ENCODE assay signal across 28 mouse cellular contexts in the genomic region with DNA sequence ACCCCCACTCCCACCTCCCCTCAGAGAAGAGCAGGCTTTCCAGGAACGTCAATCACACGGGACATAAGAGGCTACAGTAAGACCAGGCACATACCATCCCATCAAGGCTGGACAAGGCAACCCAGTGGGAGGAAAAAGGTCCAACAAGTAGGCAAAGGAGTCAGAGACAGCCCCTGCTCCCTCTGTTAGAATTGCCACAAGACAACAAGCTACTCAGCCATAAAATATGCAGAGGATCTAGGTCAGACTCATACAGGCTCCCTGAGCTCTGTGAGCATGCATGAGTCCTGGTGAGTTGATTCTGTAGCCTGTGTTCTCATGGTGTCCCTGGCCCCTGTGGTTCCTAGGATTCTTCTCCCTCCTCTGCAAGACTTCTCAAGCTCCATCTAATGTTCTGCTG. TPM values are rescaled to one million over a fixed set of nuclear protein-coding genes. Genes with fewer than 3 reads are reported as not detected.
"Had no signal": no experiment of that assay in that cellular context is flagged by ENCODE, and none has a peak within 500 bp of the region (broad histone marks: within the 10 kb centered on the region; RNA-seq: fewer than 3 reads in every experiment).

No protein-coding gene starts in this region.

- DNase-seq: cerebellum, adult 8-10 months; cerebellum, adult 9-10 months; cerebellum, adult 9-11 months; cerebellum, postnatal 10 days; cerebellum, postnatal 14 days; cerebellum, postnatal 25 days; cerebellum, postnatal 36 days; embryo, embryonic 11 days; forebrain, postnatal 0 days; gastrocnemius, adult 2 months; gastrocnemius, postnatal 10 days; gastrocnemius, postnatal 14 days; gastrocnemius, postnatal 25 days; gastrocnemius, postnatal 36 days; heart, adult 11 months; heart, adult 18-20 months; heart, adult 2 months had no signal

- H3K9ac ChIP-seq: embryonic facial prominence, embryonic 12.5 days; embryonic facial prominence, embryonic 13.5 days; embryonic facial prominence, embryonic 15.5 days; forebrain, embryonic 12.5 days; forebrain, embryonic 13.5 days; forebrain, embryonic 15.5 days; forebrain, postnatal 0 days had no signal

- H3K4me2 ChIP-seq: embryonic facial prominence, embryonic 12.5 days; embryonic facial prominence, embryonic 13.5 days; embryonic facial prominence, embryonic 15.5 days; forebrain, embryonic 12.5 days; forebrain, embryonic 13.5 days; forebrain, embryonic 15.5 days had no signal

- H3K4me1 ChIP-seq: embryonic facial prominence, embryonic 10.5 days; embryonic facial prominence, embryonic 12.5 days; embryonic facial prominence, embryonic 13.5 days; embryonic facial prominence, embryonic 15.5 days; forebrain, embryonic 10.5 days; forebrain, embryonic 12.5 days; forebrain, embryonic 13.5 days; forebrain, embryonic 15.5 days had no signal

- H3K36me3 ChIP-seq: embryonic facial prominence, embryonic 10.5 days; embryonic facial prominence, embryonic 12.5 days; embryonic facial prominence, embryonic 13.5 days; embryonic facial prominence, embryonic 15.5 days; forebrain, embryonic 10.5 days; forebrain, embryonic 12.5 days; forebrain, embryonic 15.5 days had no signal

- H3K9me3 ChIP-seq: embryonic facial prominence, embryonic 10.5 days; embryonic facial prominence, embryonic 12.5 days; embryonic facial prominence, embryonic 13.5 days; embryonic facial prominence, embryonic 15.5 days; forebrain, embryonic 10.5 days; forebrain, embryonic 12.5 days; forebrain, embryonic 13.5 days; forebrain, embryonic 15.5 days had no signal

- H3K4me3 ChIP-seq: embryonic facial prominence, embryonic 10.5 days; embryonic facial prominence, embryonic 12.5 days; embryonic facial prominence, embryonic 13.5 days; embryonic facial prominence, embryonic 15.5 days; erythroblast, embryonic 14.5 days; forebrain, embryonic 10.5 days; forebrain, embryonic 12.5 days; forebrain, embryonic 13.5 days; forebrain, embryonic 15.5 days; gastrocnemius, adult 2 months; heart, adult 2 months had no signal

- ATAC-seq: forebrain, embryonic 13.5 days; forebrain, embryonic 14.5 days; forebrain, embryonic 15.5 days; forebrain, embryonic 16.5 days; forebrain, postnatal 0 days had no signal

- H3K27ac ChIP-seq: embryonic facial prominence, embryonic 10.5 days; embryonic facial prominence, embryonic 12.5 days; embryonic facial prominence, embryonic 13.5 days; embryonic facial prominence, embryonic 15.5 days; forebrain, embryonic 10.5 days; forebrain, embryonic 12.5 days; forebrain, embryonic 13.5 days; forebrain, embryonic 15.5 days; gastrocnemius, adult 2 months; heart, adult 2 months had no signal

- H3K27me3 ChIP-seq: embryonic facial prominence, embryonic 12.5 days; embryonic facial prominence, embryonic 13.5 days; embryonic facial prominence, embryonic 15.5 days; forebrain, embryonic 12.5 days; forebrain, embryonic 13.5 days; forebrain, embryonic 15.5 days had no signal

RNA-seq across cellular contexts. Expression of a gene that starts 48.3 kb away (rescaled TPM):
- polyA plus RNA-seq: erythroblast, embryonic 14.5 days had no signal
